Mouse (Mus musculus) large intestine, adult 2 months (tissue): ENCODE results near the gene Atg101. TPM values are rescaled to one million over a fixed set of nuclear protein-coding genes. Genes with fewer than 3 reads are reported as not detected.

Experiments used
- DNase-seq: peaks from one replicate; pipeline ENCODE4 v3.0.0-alpha.2; 2012; ENCODE audit warnings: low read depth, low spot score
- WGBS: fragments of 180-500 bp; shearing (Covaris S2); methylation state at CpG from one replicate; pipeline ENCODE4 v1.1.7; 2018; 5-methylcytosine and 5-hydroxymethylcytosine counted together
- polyA plus RNA-seq: library from polyadenylated mRNA; depleted of rRNA; stranded (reverse); fragments of >200 nt; gene quantifications from 2 replicates; pipeline ENCODE4 v1.2.3, GENCODE M21; 2012

Gene Atg101
- polyA plus RNA-seq, 1 experiment, result 36.1 TPM

GRCm38 (mm10) chr15:101253563-101253885 is 30.5 kb upstream of the Atg101 start:
- 40% methylated on average over 3 of the region's 3 CpGs for WGBS

DNA sequence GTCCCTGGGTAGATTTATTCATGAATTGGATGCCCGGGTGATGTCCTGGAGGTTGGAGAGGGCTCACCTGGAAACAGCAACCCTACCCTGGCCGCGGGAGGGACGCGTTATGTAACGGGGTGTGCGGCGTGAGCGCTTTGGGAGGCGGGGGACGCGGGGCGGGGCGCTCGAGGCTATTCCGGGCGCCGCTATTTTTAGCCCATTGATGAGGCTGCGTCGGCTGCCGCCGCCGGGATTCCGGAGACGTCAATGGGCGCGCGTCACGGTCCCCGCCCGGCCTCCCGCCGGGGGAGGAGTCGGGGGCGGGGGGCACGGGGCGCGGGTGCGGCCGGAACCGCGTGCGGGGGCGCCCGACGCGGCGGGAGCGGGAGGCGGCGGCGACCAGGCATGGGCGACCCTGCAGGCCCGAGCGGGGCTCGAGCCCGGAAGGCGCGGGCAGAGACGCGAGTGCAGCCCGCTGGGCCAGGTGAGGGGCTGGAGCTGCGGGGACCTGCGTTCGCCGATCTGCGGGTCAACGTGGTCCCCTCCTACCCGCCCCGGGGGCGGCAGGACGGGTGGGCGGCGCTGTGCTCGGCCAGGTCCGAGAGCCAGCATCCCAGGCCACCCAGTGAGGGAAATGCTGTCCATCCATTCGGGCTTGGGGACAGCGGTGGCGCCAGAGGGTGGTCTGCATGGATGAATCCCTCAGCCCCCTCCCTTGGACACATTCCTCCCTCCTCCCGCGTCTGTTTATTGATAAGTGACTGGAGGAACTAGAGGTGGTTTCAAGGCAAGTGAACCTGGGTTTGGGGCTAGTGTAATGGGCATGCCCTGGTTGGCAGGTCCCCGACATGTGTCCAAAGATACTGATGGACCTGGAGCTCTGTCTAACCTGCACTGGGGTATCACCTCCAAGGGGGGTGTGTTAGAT is 29.9 kb upstream of the Atg101 start, which contains the start of gene Nr4a1:
Gene Nr4a1, plus strand, starts transcription at position 384 of the 910 bp plus-strand sequence.
- WGBS, result 4% methylated on average over 75 of the region's 82 CpGs
- DNase-seq, result no peak

More at GRCm38 (mm10) chr15:101253563-101253885, 30.5 kb upstream of the Atg101 start:
- no peak for DNase-seq

GRCm38 (mm10) chr15:101255842-101256462 is 28.1 kb upstream of the Atg101 start:
- no peak for DNase-seq
- 79% methylated on average over 7 of the region's 7 CpGs for WGBS

- DNase-seq, result no peak
- 74% methylated on average over 14 of the region's 14 CpGs for WGBS
Observed at GRCm38 (mm10) chr15:101256463-101257206, 27.4 kb upstream of the Atg101 start.

GRCm38 (mm10) chr15:101258420-101258819 is 25.7 kb upstream of the Atg101 start:
- 87% methylated on average over 11 of the region's 11 CpGs for WGBS
- DNase-seq, result no peak

- DNase-seq, result no peak
- 82% methylated on average over 3 of the region's 3 CpGs for WGBS
Observed at GRCm38 (mm10) chr15:101259922-101260321, 24.1 kb upstream of the Atg101 start.

- 70% methylated on average over 10 of the region's 10 CpGs for WGBS
- DNase-seq, result no peak
Observed at GRCm38 (mm10) chr15:101260387-101260786, 23.7 kb upstream of the Atg101 start.

- WGBS, result 56% methylated on average over 13 of the region's 13 CpGs
- no peak for DNase-seq
Observed at GRCm38 (mm10) chr15:101260874-101261622, 23.0 kb upstream of the Atg101 start.

DNA sequence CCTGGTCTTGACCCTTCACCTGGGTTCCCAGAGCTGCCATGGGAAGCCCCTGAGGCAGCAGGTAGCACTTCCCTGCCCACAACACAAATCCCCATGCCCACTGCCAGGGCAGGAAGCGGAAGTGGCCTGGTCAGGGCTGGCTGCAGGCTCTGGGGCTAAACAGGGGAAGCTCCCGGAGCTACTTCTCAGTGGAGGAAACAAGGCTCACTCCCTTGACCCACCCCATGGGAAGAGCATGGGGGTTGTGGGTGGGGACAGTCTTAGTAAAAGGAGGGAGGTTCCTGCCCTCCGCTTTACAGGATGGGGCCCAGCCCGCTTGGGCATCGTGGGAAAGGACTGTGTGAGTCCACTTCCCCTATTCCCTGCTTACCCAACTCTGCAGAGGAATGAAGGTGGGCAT is 21.6 kb upstream of the Atg101 start:
- no peak for DNase-seq
- WGBS, result 51% methylated on average over 5 of the region's 5 CpGs

- WGBS, result 2% methylated on average over 55 of the region's 57 CpGs
- no peak for DNase-seq
Observed at GRCm38 (mm10) chr15:101266132-101266963, 17.7 kb upstream of the Atg101 start.

DNA sequence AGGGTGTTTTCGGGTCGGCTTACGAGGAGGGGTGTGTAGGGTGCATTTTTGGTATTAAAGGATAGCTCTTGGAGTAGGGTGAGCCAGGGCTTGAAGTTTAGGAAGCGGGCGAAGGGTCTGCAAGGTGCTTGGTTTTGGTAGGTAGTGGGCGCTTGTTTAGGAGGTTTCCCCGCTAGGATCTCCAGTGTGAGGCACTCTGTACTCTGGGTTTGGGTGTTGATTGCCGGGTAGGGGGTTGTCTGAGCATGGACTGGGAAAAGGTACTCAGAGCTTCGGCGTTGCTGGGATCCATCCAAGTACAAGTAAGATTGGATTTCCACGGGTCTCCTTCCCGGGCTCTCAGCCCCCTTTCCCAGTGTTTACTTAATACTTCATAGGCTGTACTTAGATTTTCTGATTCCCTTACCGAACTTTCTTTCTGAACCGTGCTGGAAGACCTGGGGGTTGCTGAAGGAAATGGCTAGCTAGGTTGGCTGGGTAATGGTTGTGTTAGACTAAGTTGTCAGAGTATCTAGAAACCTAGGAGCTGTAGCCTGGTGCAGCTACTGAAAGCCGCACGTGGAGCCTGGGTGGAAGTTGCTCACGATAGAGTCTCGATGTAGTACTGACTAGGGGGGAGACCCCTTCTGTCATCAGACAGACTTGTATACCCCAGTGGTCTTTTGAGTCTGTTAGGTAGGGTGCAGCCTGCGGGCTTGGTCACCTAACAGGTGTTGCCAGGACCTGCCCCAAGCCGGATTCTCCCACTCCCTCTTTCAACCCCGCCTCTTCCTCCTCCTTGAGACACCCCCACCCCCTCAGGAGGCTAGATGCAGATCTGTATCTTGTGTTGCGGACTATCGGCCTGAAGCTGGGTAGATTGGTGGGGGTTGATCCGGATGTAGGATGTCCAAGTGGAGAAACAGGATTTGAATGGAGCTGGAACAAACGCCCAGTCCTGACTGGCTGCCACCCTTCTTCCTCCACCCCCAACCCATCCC is 16.7 kb upstream of the Atg101 start:
- DNase-seq, result no peak
- 2% methylated on average over 25 of the region's 25 CpGs for WGBS

DNA sequence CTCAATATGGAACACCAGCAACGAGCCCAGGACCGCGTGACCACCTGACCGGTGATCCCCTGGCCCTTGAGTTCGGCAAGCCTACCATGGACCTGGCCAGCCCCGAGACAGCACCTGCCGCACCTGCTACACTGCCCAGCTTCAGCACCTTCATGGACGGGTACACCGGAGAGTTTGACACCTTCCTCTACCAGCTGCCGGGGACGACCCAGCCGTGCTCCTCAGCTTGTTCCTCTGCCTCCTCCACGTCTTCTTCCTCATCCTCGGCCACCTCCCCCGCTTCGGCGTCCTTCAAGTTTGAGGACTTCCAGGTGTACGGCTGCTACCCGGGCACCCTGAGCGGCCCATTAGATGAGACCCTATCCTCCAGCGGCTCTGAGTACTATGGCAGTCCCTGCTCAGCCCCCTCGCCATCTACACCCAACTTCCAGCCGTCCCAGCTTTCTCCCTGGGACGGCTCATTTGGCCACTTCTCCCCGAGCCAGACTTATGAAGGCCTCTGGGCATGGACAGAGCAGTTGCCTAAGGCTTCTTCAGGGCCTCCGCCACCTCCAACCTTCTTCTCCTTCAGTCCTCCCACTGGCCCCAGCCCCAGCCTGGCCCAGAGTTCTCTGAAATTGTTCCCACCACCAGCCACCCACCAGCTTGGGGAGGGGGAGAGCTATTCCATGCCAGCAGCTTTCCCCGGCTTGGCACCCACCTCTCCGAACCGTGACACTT is 13.8 kb upstream of the Atg101 start:
- no peak for DNase-seq
- 92% methylated on average over 29 of the region's 29 CpGs for WGBS

DNA sequence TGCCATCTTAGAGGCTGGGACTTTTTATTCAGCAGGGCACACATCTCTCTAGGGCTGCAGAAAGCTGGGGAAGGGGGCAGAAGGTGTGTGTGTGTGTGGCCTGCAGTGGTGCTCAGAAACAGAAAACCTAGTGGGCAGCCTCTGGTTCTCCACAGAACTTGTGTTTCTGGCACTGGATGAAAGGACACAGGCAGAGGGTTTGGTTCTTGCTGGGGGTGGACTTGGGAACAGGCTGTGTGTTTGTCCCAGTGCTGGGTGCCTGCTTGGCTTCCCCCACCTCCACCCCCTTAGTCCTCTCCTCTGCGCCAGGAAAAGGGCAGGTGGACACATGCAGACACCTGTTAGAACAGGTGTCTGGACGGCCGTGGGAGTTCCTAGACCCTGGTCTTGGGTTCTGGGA is 13.0 kb upstream of the Atg101 start:
- no peak for DNase-seq
- WGBS, result 61% methylated on average over 3 of the region's 3 CpGs

DNA sequence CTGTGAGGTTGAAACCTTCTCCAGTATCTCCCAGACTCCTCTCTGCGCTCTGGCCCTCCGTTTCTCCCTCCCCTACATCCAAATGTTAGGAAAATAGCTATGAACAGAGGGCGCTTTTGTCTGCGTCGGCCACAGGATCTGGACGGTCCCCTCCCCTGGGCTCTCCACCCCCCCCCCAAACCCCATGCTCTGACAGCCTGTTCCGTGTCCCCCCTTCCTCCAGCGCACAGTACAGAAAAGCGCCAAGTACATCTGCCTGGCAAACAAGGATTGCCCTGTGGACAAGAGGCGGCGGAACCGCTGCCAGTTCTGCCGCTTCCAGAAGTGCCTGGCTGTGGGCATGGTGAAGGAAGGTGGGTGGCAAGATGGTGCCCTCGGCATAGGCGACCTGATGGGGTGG is 12.6 kb upstream of the Atg101 start:
- 90% methylated on average over 15 of the region's 15 CpGs for WGBS
- no peak for DNase-seq

DNA sequence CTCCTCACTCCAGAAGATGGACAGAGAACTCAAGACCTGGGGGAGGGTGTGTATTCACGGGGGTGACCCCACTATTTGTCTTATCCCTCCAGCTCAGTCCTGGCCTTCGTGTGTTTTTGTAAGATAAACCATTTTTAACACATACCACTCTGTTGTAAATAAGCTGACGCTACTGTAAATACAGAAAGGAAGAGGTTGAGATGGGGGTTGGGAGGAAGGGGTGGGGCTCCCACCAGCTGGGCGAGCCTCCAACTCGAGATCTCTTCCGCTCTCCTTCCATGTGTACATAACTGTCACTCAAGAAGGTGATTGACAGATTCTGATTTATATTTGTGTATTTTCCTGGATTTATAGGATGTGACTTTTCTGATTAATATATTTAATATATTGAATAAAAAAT is 9.7 kb upstream of the Atg101 start:
- DNase-seq, result no peak
- 43% methylated on average over 6 of the region's 6 CpGs for WGBS

DNA sequence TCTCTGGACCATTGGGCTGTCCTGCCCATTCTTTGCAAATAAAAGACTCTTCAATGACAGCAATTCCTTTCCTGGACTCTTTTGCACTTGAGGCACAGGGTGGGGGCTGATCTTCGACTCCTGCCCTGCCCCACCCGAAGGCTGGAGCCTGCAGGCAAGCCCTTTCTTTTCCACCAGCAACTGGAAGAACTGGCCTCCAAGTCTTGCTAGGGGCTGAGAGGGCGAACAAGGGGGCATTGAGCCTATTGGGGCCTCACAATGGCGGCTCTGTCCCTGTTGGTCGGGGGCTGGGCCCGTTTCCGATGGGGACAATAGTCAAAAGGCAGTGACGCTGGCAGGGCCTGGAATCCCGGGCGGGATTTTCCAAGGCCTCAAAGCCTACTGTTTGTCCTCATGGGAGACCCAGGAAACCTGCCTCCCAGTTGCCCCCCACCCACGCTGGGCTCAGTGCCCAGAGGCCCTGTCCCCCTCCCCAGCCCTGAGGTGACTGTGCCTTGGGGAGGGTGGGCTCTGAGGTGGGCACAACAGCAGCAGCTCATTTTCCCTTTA is 6.6 kb upstream of the Atg101 start:
- 55% methylated on average over 11 of the region's 11 CpGs for WGBS
- DNase-seq, result no peak

DNA sequence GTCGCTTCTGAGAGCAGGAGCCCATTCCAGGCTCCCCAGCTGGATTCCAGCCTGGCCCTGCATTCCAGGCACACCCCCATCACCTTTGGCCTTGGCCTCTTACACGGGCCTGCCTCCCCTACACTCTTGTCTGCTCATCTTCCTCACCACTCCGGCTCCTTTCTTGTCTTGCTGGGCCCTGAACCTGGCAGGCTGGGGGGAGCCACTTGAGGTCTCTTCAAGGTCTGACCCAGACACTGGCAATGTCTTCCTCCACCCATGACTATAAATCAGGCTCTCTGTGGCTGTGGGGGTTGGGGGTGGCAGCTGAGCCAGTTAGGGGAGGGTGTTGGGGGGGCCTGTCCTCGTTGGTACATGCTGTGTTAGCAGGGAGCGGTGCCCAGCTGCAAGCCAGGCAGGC is 5.5 kb upstream of the Atg101 start:
- 62% methylated on average over 5 of the region's 5 CpGs for WGBS
- no peak for DNase-seq
